Mouse (Mus musculus) neural tube, embryonic 15.5 days (tissue): ENCODE results near the gene Myom3. TPM values are rescaled to one million over a fixed set of nuclear protein-coding genes. Genes with fewer than 3 reads are reported as not detected.

Source experiments
- ATAC-seq: fragments of 200-750 bp; cut with Nextera tagmentation; 2 replicates; pipeline ENCODE4 v1.8.0; 2017; ENCODE audit warnings: mild to moderate bottlenecking, moderate TSS enrichment, moderate library complexity; ENCODE audit not compliant: low FRiP score
- H3K27ac ChIP-seq: fragments of 300-500 bp; sonication (generic); replicated peaks from 2 replicates; pipeline ENCODE4 v1.5.1; 2015; ENCODE audit warnings: mild to moderate bottlenecking, inconsistent platforms
- H3K27me3 ChIP-seq: fragments of 300-500 bp; sonication (generic); replicated peaks from 2 replicates; pipeline ENCODE4 v1.6.1; 2015; ENCODE audit warnings: inconsistent platforms
- H3K36me3 ChIP-seq: fragments of 300-500 bp; sonication (generic); 2 replicates; pipeline ENCODE4 v1.6.1; 2015; ENCODE audit warnings: inconsistent platforms
- H3K4me1 ChIP-seq: fragments of 300-500 bp; sonication (generic); 2 replicates; pipeline ENCODE4 v1.6.1; 2015; ENCODE audit warnings: inconsistent platforms
- H3K4me2 ChIP-seq: fragments of 300-500 bp; sonication (generic); 2 replicates; pipeline ENCODE4 v1.6.1; 2015; ENCODE audit warnings: inconsistent platforms, mild to moderate bottlenecking, moderate library complexity
- H3K4me3 ChIP-seq: fragments of 300-500 bp; sonication (generic); replicated peaks from 2 replicates; pipeline ENCODE4 v1.5.1; 2015; ENCODE audit warnings: mild to moderate bottlenecking, inconsistent platforms
- H3K9ac ChIP-seq: fragments of 300-500 bp; sonication (generic); replicated peaks from 2 replicates; pipeline ENCODE4 v1.6.1; 2015; ENCODE audit warnings: mild to moderate bottlenecking, inconsistent platforms
- H3K9me3 ChIP-seq: fragments of 300-500 bp; sonication (generic); replicated peaks from 2 replicates; pipeline ENCODE4 v1.6.1; 2016; ENCODE audit warnings: inconsistent platforms
- WGBS: fragments of 180-500 bp; shearing (Covaris S2); methylation state at CpG from one replicate; pipeline ENCODE4 v1.1.7; 2015; ENCODE audit warnings: mixed read lengths; 5-methylcytosine and 5-hydroxymethylcytosine counted together
- polyA plus RNA-seq: library from polyadenylated mRNA; unstranded; fragments of >200 nt; fragmentation: Nextera tagmentation; extraction: Ambion mirVana; gene quantifications from 2 replicates; pipeline ENCODE4 v1.2.1, GENCODE M21; 2015

The Myom3 gene
- polyA plus RNA-seq, 1 experiment from 2014 or later: 1.1 TPM

GRCm38 (mm10) chr4:135780255-135780654 is 20.7 kb downstream of the Myom3 start:
- no peaks in the 10 kb centered on the region for H3K4me1 ChIP-seq
- H3K27ac ChIP-seq: no peak overlapping the region
- no peak overlapping the region for H3K9ac ChIP-seq
- H3K36me3 ChIP-seq: no peaks in the 10 kb centered on the region
- ATAC-seq: no peak
- no peak overlapping the region for H3K4me3 ChIP-seq
- no peaks in the 10 kb centered on the region for H3K9me3 ChIP-seq
- H3K27me3 ChIP-seq: no peaks in the 10 kb centered on the region
- WGBS: 77% methylated on average over 3 of the region's 3 CpGs
- H3K4me2 ChIP-seq: no peak overlapping the region

GRCm38 (mm10) chr4:135781304-135781703 is 21.8 kb downstream of the Myom3 start:
- no peak for ATAC-seq
- 88% methylated on average over 5 of the region's 5 CpGs for WGBS
- Histone ChIP-seq H3K9ac (no peak overlapping the region), H3K4me2 (no peak overlapping the region), H3K9me3 (no peaks in the 10 kb centered on the region), H3K36me3 (no peaks in the 10 kb centered on the region), H3K4me3 (no peak overlapping the region), H3K27me3 (no peaks in the 10 kb centered on the region), H3K27ac (no peak overlapping the region), H3K4me1 (no peaks in the 10 kb centered on the region)

- H3K27me3 ChIP-seq: no peaks in the 10 kb centered on the region
- H3K4me1 ChIP-seq: 0 out of 2 replicates have a peak, but pooled peaks cover 3% of the 10 kb centered on the region
- ATAC-seq: no peak
- H3K36me3 ChIP-seq: no peaks in the 10 kb centered on the region
- no peak overlapping the region for H3K27ac ChIP-seq
- H3K9ac ChIP-seq: no peak overlapping the region
- H3K9me3 ChIP-seq: no peaks in the 10 kb centered on the region
- no peak overlapping the region for H3K4me2 ChIP-seq
- 87% methylated on average over 5 of the region's 5 CpGs for WGBS
- H3K4me3 ChIP-seq: no peak overlapping the region
Measured at GRCm38 (mm10) chr4:135786581-135786980, 27.1 kb downstream of the Myom3 start.

GRCm38 (mm10) chr4:135787271-135787670 is 27.8 kb downstream of the Myom3 start:
- Histone ChIP-seq H3K27me3 (no peaks in the 10 kb centered on the region), H3K36me3 (no peaks in the 10 kb centered on the region), H3K9ac (no peak overlapping the region), H3K4me3 (no peak overlapping the region), H3K27ac (no peak overlapping the region), H3K4me2 (no peak overlapping the region), H3K4me1 (0 out of 2 replicates have a peak, but pooled peaks cover 3% of the 10 kb centered on the region), H3K9me3 (no peaks in the 10 kb centered on the region)
- ATAC-seq: no peak
- 89% methylated on average over 6 of the region's 6 CpGs for WGBS

GRCm38 (mm10) chr4:135789135-135789534 is 29.6 kb downstream of the Myom3 start:
- H3K9ac ChIP-seq: no peak overlapping the region
- no peaks in the 10 kb centered on the region for H3K9me3 ChIP-seq
- H3K27me3 ChIP-seq: no peaks in the 10 kb centered on the region
- no peak overlapping the region for H3K27ac ChIP-seq
- no peak overlapping the region for H3K4me3 ChIP-seq
- H3K36me3 ChIP-seq: no peaks in the 10 kb centered on the region
- H3K4me1 ChIP-seq: 0 out of 2 replicates have a peak, but pooled peaks cover 3% of the 10 kb centered on the region
- 79% methylated on average over 2 of the region's 2 CpGs for WGBS
- no peak for ATAC-seq
- H3K4me2 ChIP-seq: no peak overlapping the region

- no peak overlapping the region for H3K4me2 ChIP-seq
- no peaks in the 10 kb centered on the region for H3K9me3 ChIP-seq
- no peak overlapping the region for H3K9ac ChIP-seq
- H3K4me3 ChIP-seq: no peak overlapping the region
- no peaks in the 10 kb centered on the region for H3K27me3 ChIP-seq
- no peak overlapping the region for H3K27ac ChIP-seq
- H3K4me1 ChIP-seq: peaks cover 4% of the 10 kb centered on the region; the same call in 1 of the 2 replicates
- WGBS: 92% methylated on average over 5 of the region's 5 CpGs
- H3K36me3 ChIP-seq: no peaks in the 10 kb centered on the region
- no peak for ATAC-seq
Measured at GRCm38 (mm10) chr4:135792821-135793220, 33.3 kb downstream of the Myom3 start.

- no peaks in the 10 kb centered on the region for H3K27me3 ChIP-seq
- H3K4me2 ChIP-seq: no peak overlapping the region
- no peak overlapping the region for H3K9ac ChIP-seq
- 0 out of 2 replicates have a peak, but pooled peaks have one; percentile 47 for ATAC-seq
- H3K27ac ChIP-seq: no peak overlapping the region
- H3K4me1 ChIP-seq: peaks cover 7% of the 10 kb centered on the region; the same call in 1 of the 2 replicates
- H3K9me3 ChIP-seq: no peaks in the 10 kb centered on the region
- H3K36me3 ChIP-seq: no peaks in the 10 kb centered on the region
- 27% methylated on average over 11 of the region's 11 CpGs for WGBS
- H3K4me3 ChIP-seq: no peak overlapping the region
Measured at GRCm38 (mm10) chr4:135797931-135798330, 38.4 kb downstream of the Myom3 start.

GRCm38 (mm10) chr4:135801543-135801942 is 42.0 kb downstream of the Myom3 start:
- H3K4me1 ChIP-seq: peaks cover 7% of the 10 kb centered on the region; the same call in 1 of the 2 replicates
- 26% methylated on average over 8 of the region's 8 CpGs for WGBS
- H3K27ac ChIP-seq: no peak overlapping the region
- no peaks in the 10 kb centered on the region for H3K9me3 ChIP-seq
- H3K4me3 ChIP-seq: no peak overlapping the region
- no peak overlapping the region for H3K4me2 ChIP-seq
- no peak for ATAC-seq
- H3K27me3 ChIP-seq: no peaks in the 10 kb centered on the region
- no peaks in the 10 kb centered on the region for H3K36me3 ChIP-seq
- H3K9ac ChIP-seq: no peak overlapping the region

- H3K27me3 ChIP-seq: no peaks in the 10 kb centered on the region
- H3K27ac ChIP-seq: no peak overlapping the region
- peaks cover 1% of the 10 kb centered on the region; the same call in 1 of the 2 replicates for H3K4me1 ChIP-seq
- no peak overlapping the region for H3K4me3 ChIP-seq
- WGBS: 54% methylated on average over 4 of the region's 4 CpGs
- H3K9me3 ChIP-seq: no peaks in the 10 kb centered on the region
- ATAC-seq: no peak
- no peaks in the 10 kb centered on the region for H3K36me3 ChIP-seq
- no peak overlapping the region for H3K4me2 ChIP-seq
- no peak overlapping the region for H3K9ac ChIP-seq
Measured at GRCm38 (mm10) chr4:135803299-135803698, 43.8 kb downstream of the Myom3 start.

GRCm38 (mm10) chr4:135804169-135804568 is 44.7 kb downstream of the Myom3 start:
- no peak for ATAC-seq
- Histone ChIP-seq H3K27ac (no peak overlapping the region), H3K9ac (no peak overlapping the region), H3K4me3 (no peak overlapping the region), H3K9me3 (no peaks in the 10 kb centered on the region), H3K4me1 (no peaks in the 10 kb centered on the region), H3K4me2 (no peak overlapping the region), H3K27me3 (no peaks in the 10 kb centered on the region), H3K36me3 (no peaks in the 10 kb centered on the region)
- 84% methylated on average over 5 of the region's 5 CpGs for WGBS

GRCm38 (mm10) chr4:135814896-135815295 is 55.4 kb downstream of the Myom3 start:
- no peak for ATAC-seq
- no peaks in the 10 kb centered on the region for H3K27me3 ChIP-seq
- 82% methylated on average over 7 of the region's 7 CpGs for WGBS

GRCm38 (mm10) chr4:135816905-135817622 is 57.5 kb downstream of the Myom3 start:
- H3K4me3 ChIP-seq: no peak overlapping the region
- H3K27ac ChIP-seq: no peak overlapping the region
- no peaks in the 10 kb centered on the region for H3K27me3 ChIP-seq
- no peak for ATAC-seq
- H3K9ac ChIP-seq: no peak overlapping the region
- no peak overlapping the region for H3K4me2 ChIP-seq
- H3K36me3 ChIP-seq: no peaks in the 10 kb centered on the region
- WGBS: 42% methylated on average over 12 of the region's 12 CpGs
- H3K9me3 ChIP-seq: no peaks in the 10 kb centered on the region
- H3K4me1 ChIP-seq: no peaks in the 10 kb centered on the region

More at GRCm38 (mm10) chr4:135814896-135815295, 55.4 kb downstream of the Myom3 start:
- H3K9ac ChIP-seq: no peak overlapping the region
- H3K27ac ChIP-seq: no peak overlapping the region
- H3K9me3 ChIP-seq: no peaks in the 10 kb centered on the region
- no peak overlapping the region for H3K4me2 ChIP-seq
- H3K4me1 ChIP-seq: no peaks in the 10 kb centered on the region
- no peak overlapping the region for H3K4me3 ChIP-seq
- H3K36me3 ChIP-seq: no peaks in the 10 kb centered on the region
